Mouse (Mus musculus): ENCODE results near the gene Prh1.
"Not testable (repeated sequence)": the region's sequence is repeated elsewhere in the genome, so short reads cannot be mapped to it uniquely, and the experiment has no call there.

The Prh1 gene

DNA sequence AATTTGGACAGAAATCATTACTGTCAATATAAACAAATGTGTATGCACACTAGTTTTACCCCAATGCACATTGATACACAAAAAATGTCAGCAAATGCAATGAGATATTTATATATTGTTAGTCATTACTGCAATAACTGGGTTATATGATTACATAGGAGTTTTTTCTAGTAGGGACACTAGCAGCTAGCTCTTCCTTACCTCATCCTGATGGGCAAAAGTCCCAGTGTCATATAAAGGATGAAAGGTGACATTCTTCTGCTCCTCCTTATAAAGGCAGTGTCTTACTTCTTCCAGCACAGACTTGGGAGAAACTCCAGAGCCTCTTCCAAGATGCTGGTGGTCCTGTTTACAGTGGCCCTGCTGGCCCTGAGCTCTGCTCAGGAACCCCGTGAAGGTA lies at the start of gene Prh1:
Gene Prh1, plus strand, starts transcription at position 301 of the 400 bp plus-strand sequence.
- DNase-seq (ENCODE audit: low spot score) = not testable (repeated sequence)

DNA sequence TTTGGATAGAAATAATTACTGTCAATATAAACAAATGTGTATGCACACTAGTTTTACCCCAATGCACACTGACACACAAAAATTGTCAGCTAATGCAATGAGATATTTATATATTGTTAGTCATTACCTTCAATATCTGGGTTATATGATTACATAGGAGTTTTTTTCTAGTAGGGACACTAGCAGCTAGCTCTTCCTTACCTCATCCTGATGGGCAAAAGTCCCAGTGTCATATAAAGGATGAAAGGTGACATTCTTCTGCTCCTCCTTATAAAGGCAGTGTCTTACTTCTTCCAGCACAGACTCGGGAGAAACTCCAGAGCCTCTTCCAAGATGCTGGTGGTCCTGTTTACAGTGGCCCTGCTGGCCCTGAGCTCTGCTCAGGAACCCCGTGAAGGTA lies 26.0 kb downstream of the Prh1 start, which contains the start of gene Prp2:
Gene Prp2, plus strand, starts transcription at position 301 of the 400 bp plus-strand sequence.
- not testable (repeated sequence) for DNase-seq (ENCODE audit: low spot score)

All from c-Kit-positive CD71-positive TER-119-positive erythroid progenitor cells, embryonic 14.5 days (primary cell).